ENCODE assay signal across 9 mouse cellular contexts in the genomic region with DNA sequence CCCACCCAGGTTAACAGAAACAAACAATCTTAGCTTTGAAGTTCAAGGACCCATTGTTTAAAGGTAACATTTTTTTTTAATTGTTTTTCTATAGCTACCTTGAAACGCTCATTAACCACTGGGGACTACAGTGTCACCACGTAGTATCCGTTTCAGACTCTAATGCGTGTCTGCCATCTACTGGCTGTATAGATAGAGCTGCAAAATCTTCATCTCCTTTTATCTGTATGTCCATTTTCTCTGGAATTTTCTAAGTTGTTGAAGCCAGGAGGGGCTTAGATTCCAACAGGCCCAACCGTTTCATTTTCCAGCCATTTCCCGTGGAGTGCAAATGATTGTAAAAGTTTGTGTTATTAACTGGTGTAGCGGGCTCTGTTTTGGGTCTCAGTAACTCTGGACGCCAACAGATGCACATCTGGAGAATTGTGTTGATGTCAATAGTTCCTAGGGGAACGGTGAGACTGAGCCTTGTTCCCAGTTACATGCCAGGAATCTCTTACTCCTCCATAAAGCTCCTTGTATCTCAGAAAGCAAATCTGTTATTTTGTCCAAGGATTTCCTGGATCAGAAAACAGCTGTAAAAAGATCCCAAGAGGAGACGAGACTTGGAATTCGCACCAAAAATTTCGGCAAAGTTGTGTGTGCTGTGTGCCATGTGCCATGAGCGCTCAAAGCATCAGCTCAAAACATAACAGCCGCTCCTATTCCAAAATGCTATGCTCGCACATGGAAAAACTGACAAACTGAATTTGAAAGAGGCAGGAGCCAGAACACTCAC.
DNase-seq lines count a peak whose midpoint lies in the region; ATAC-seq and TF ChIP-seq lines count a peak whose summit lies in the region.
"Had no signal": no experiment of that assay in that cellular context is flagged by ENCODE, and none has a peak within 500 bp of the region (broad histone marks: within the 10 kb centered on the region; RNA-seq: fewer than 3 reads in every experiment).

No protein-coding gene starts in this region.

- H3K9ac ChIP-seq in kidney, embryonic 15.5 days = no peak overlapping the region
- no peak overlapping the region for H3K9ac ChIP-seq in hindbrain, postnatal 0 days (replicated peaks; ENCODE audit: low read length)
- H3K9ac ChIP-seq in intestine, embryonic 15.5 days = no peak overlapping the region
- H3K9ac ChIP-seq: heart, embryonic 13.5 days had no signal

- no peak overlapping the region for H3K27ac ChIP-seq in kidney, embryonic 15.5 days
- no peak overlapping the region for H3K27ac ChIP-seq in hindbrain, postnatal 0 days
- H3K27ac ChIP-seq in intestine, embryonic 15.5 days = no peak overlapping the region
- H3K27ac ChIP-seq: heart, embryonic 13.5 days; macrophage had no signal

- DNase-seq in kidney, adult 9 months = peak; percentile 68
- no peak for DNase-seq in Patski (ENCODE audit: low read depth, low spot score)
- DNase-seq in embryo, embryonic 9.5 days (ENCODE audit: extremely low spot score) = peak; percentile 17
- peak; percentile 87 for DNase-seq in hindbrain, postnatal 0 days (ENCODE audit: low spot score)
- DNase-seq in retina, postnatal 7 days (ENCODE audit: low read depth, low spot score) = peak; percentile 19

- H3K4me1 ChIP-seq in kidney, embryonic 15.5 days = no peaks in the 10 kb centered on the region
- no peaks in the 10 kb centered on the region for H3K4me1 ChIP-seq in hindbrain, postnatal 0 days (ENCODE audit: insufficient read depth, low read length)
- H3K4me1 ChIP-seq in intestine, embryonic 15.5 days (replicated peaks) = no peaks in the 10 kb centered on the region
- H3K4me1 ChIP-seq: heart, embryonic 13.5 days had no signal

- peak; percentile 67 for TF ChIP-seq CTCF in Patski (IDR thresholded peaks at IDR 0.05)
- peak; percentile 85 for TF ChIP-seq CTCF in hindbrain, postnatal 0 days (IDR thresholded peaks at IDR 0.05; ENCODE audit: low read depth)

- no peaks in the 10 kb centered on the region for H3K36me3 ChIP-seq in kidney, embryonic 15.5 days
- no peaks in the 10 kb centered on the region for H3K36me3 ChIP-seq in hindbrain, postnatal 0 days (ENCODE audit: insufficient read depth, low read length)
- no peaks in the 10 kb centered on the region for H3K36me3 ChIP-seq in intestine, embryonic 15.5 days
- H3K36me3 ChIP-seq: heart, embryonic 13.5 days had no signal

- CTCF ChIA-PET in Patski (lab: Charles Lee) = interaction anchor here (0.6 to 3.8 kb wide), 29 partner anchors 10 to 521 kb away, joined by 3 to 39 read pairs (median 4); no protein-coding TSS in a partner anchor

- H3K27me3 ChIP-seq in kidney, embryonic 15.5 days = no peaks in the 10 kb centered on the region
- H3K27me3 ChIP-seq in Patski = no peaks in the 10 kb centered on the region
- no peaks in the 10 kb centered on the region for H3K27me3 ChIP-seq in hindbrain, postnatal 0 days (ENCODE audit: insufficient read depth, low read length)
- no peaks in the 10 kb centered on the region for H3K27me3 ChIP-seq in intestine, embryonic 15.5 days (replicated peaks)
- H3K27me3 ChIP-seq: heart, embryonic 13.5 days had no signal

- 63% methylated on average over 15 of the region's 15 CpGs for WGBS in kidney, embryonic 15.5 days
- WGBS in hindbrain, postnatal 0 days = 57% methylated on average over 15 of the region's 15 CpGs
- 60% methylated on average over 15 of the region's 15 CpGs for WGBS in intestine, embryonic 15.5 days

- H3K9me3 ChIP-seq in kidney, embryonic 15.5 days (replicated peaks) = no peaks in the 10 kb centered on the region
- no peaks in the 10 kb centered on the region for H3K9me3 ChIP-seq in hindbrain, postnatal 0 days (ENCODE audit: low read length)
- H3K9me3 ChIP-seq in intestine, embryonic 15.5 days = no peaks in the 10 kb centered on the region
- H3K9me3 ChIP-seq: heart, embryonic 13.5 days had no signal

- POLR2A ChIA-PET in Patski (lab: Charles Lee) = interaction anchor here (0.6 kb wide), 1 partner anchor 500 kb away, joined by 3 read pairs; no protein-coding TSS in a partner anchor

- H3K4me3 ChIP-seq in kidney, embryonic 15.5 days (replicated peaks) = no peak overlapping the region
- no peak overlapping the region for H3K4me3 ChIP-seq in hindbrain, postnatal 0 days (ENCODE audit: low read length)
- no peak overlapping the region for H3K4me3 ChIP-seq in intestine, embryonic 15.5 days (replicated peaks)
- H3K4me3 ChIP-seq: heart, embryonic 13.5 days had no signal

- ATAC-seq in kidney, embryonic 15.5 days (replicated peaks; ENCODE audit: low FRiP score) = no peak
- ATAC-seq in Patski = no peak
- ATAC-seq in hindbrain, postnatal 0 days = 0 out of 2 replicates have a peak, but pooled peaks have one; percentile 66
- ATAC-seq in intestine, embryonic 15.5 days = no peak

- no peak overlapping the region for H3K4me2 ChIP-seq in kidney, embryonic 15.5 days
- no peak overlapping the region for H3K4me2 ChIP-seq in hindbrain, postnatal 0 days (ENCODE audit: low read depth, low read length)
- H3K4me2 ChIP-seq in intestine, embryonic 15.5 days (replicated peaks) = no peak overlapping the region
- H3K4me2 ChIP-seq: heart, embryonic 13.5 days had no signal

- in situ Hi-C loops in Patski (cut with MboI; ENCODE audit: low pct_unique_long_range_greater_than_20kb) = loop anchor here (5.0 to 10.0 kb wide), 3 partner anchors 242 to 492 kb away; no protein-coding TSS in a partner anchor
